Mouse (Mus musculus) gastrocnemius, postnatal 36 days (tissue): Measurements from ENCODE around the gene Brs3. TPM values are rescaled to one million over a fixed set of nuclear protein-coding genes. Genes with fewer than 3 reads are reported as not detected.

ENCODE experiments used
- DNase-seq, 2 experiments: peaks; one replicate each; pipeline ENCODE4 v3.0.0; 2022
- intact Hi-C: fragments of 180-260 bp; cut with DNase I; formaldehyde crosslinking; loops from one replicate; pipeline ENCODE4 v1.15.1; 2025
- long read RNA-seq, 2 experiments: library from polyadenylated mRNA; stranded (forward); transcript quantifications; one replicate each; pipeline ENCODE4 v2.0.0; 2021
- total RNA-seq, 2 experiments: library from RNA; stranded (reverse); gene quantifications; 2 replicates each; pipeline ENCODE4 v1.2.3; 2021

Brs3 gene
- total RNA-seq, result not detected
- long read RNA-seq, experiment 1, result 0 reads
- long read RNA-seq, experiment 2, result 0 reads

DNA sequence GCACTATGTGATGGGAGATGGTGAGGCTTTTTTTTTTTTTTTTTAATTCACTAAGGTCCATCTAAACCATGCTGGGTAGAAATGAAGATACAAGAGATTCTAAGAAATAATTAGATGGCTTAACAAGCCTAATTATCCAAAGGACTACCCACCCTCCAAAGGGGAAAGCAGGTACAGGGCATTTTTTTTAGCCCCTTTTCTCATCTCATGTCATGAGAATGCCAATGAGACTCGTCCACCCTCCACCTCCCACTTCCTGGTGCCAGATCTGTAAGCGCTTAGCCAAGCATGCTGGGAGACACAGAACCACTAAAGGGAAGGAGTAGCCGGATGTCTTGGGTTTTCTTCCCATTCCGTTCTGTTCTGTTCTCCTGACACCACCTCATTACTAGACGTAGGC lies at the start of gene Brs3:
Gene Brs3 (plus strand): TSS at position 301 of the 400 bp plus-strand sequence.
- DNase-seq, result no peak
- intact Hi-C loops, result no loop called here

DNA sequence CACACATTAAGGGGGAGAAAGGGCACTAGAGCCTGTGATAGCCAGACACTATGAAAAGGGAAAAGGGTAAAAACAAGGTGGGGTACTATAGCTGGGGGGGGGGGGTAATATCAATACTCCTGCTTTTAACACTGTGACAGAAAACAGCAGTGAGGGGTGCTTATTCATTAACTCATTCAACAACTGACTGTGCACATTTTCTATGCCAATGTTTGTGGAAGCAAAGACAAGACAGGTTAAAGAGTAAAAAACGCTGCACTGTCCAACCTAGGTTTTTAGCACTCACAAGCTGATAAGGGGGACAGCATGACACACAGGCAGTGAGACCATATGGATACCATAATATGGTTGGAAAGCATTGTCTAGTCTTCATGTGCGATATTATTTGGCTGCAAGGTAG lies 30.0 kb upstream of the Brs3 start:
- DNase-seq, result no peak
- intact Hi-C loops, result no loop called here

DNA sequence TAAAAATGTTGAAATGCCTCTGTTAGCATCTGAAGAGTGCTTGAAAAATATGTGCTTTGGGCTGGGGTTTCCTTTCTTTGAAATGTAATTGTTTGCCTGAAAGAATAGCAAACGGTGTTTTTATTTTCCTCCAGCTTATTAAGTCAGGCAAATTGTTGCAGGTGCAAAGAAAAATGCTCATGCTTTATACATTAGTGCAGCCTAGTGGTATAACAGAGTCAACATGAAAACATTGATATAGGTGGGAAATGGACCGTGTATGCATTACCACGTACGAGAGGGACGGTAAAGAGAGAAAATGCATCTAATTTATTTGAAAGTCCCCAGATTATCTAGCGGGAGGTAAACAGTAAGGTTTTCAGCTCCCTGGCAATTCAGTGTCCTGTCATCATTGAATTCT lies 995 bp downstream of the Brs3 start:
- intact Hi-C loops, result no loop called here
- DNase-seq, result no peak

DNA sequence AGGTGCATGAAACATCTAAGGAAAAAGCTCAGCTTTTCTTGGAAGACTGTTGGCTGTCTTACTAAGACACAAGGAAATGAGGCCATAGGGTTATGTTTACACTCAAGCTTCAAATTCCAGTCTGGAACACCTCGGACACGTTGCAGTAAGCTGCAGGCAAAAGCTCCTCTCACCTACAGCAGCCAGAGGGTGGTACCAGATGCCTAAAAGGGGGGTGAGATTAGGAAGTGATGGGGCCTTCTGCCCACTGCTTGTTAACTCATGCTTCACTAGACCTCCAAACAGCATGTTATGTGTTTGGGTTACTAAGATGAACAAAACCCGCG lies 9.9 kb downstream of the Brs3 start:
- no peak for DNase-seq
- intact Hi-C loops, result no loop called here

DNA sequence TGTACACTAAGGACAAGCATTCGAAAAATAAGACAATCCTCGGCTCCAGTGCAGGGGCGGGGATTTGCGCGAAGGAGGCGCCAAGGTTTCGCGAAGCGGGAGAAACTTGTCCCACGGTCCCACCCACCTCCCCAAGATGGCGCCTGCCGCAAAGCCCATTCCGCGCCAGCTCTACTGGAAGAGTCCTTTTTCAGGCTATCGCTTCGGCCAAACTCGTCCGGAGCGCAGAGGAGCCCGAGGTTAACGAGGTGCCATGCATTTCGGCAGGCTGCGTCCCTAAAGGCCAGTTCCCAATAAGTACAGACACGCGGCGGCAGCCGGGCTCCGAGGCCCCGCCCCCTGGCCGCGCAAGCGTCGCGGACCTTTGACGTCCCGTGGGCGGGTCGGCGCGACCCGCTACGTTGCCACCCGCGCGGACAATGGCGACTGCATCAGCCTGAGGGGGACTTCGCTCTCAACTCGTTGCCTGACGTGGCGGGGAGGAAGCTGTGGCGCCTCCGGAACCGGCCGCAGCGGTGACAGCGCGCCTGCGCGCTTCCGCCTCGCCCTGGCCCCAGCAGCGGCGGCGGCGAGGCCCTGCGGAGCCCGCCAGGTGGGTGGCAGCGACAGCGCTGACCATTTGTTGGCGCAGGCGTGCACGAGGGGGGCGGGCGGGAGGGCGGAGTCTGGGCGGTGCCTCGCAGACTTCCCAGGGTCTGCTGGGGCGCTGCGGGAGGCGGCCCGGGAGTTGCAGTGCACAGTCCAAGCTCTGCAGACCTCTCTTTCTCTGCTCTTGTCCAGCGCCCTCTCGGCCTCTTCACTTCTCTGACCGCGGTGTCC lies 10.5 kb downstream of the Brs3 start, which contains the start of gene Htatsf1:
Gene Htatsf1 (plus strand): TSS at position 410 of the 819 bp plus-strand sequence.
- DNase-seq, result peak; percentile 65 to 82
- intact Hi-C loops, result no loop called here

DNA sequence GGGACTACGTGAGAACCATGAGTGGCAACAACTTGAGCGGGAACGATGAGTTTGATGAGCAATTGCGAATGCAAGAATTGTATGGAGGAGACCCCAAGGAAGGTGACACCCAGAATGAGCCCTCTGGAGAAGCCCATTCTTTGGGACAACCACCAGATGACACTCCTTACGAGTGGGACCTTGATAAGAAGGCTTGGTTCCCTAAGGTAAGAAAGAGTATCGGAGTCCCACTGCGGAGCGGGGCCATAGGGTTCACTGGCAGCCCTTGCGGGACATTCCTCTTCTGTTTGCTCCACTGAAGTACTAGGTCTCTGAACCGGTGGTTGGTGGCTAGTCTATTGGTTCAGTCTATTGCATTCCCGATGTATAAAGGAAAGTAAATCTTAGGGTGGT lies 11.1 kb downstream of the Brs3 start:
- DNase-seq, result no peak
- intact Hi-C loops, result no loop called here

DNA sequence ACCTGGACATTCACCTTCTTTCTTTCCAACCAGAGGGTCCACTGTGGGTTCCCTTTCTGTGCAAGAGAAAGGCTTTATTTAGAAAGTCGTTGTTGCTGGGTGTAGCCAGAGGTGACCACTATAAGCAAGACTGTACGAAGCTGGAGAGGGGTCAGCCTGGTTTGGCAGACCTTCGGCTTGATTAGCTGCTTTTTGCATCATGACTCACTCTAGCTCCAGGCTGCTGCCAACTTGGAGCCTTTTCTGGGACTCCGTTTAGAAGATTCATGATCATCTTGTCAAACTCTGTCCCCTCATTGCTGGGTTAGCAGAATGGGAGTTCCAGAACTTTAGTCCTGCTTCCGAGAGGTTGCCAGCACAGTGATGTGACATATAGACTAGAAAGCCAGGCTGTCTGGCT lies 38.6 kb downstream of the Brs3 start:
- no peak for DNase-seq
- intact Hi-C loops, result no loop called here

DNA sequence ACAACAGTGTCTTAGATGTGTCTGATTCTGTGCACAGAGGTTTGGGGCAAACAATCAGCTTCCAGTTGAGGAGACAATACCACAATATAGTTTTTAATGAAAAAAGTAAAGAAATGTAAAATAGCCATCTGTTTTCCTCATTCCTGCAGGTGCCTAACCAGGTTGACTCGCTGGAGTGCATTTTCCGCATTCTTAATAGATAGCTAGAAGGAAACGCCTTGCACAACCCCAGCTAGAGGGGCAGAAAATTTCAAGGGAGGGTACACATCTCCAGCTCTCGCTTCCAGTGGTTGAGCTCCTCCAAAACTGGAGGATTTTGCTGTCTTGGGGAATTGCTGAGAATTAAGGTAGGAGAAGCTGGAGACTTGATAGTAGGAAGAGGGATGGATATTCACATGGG lies 44.9 kb downstream of the Brs3 start, which contains the start of gene Vgll1:
Gene Vgll1 (plus strand): TSS at position 301 of the 400 bp plus-strand sequence.
- intact Hi-C loops, result no loop called here
- DNase-seq, result no peak

Other genes with a start within 250 kb of the Brs3 start
- under 1 TPM; 0.12 to 0.46 TPM for gene Map7d3, start 220.7 kb upstream of the Brs3 start, total RNA-seq
- not detected for gene Adgrg4, start 172.9 kb upstream of the Brs3 start, total RNA-seq
- 10 to 100 TPM; 69.2 to 77.3 TPM for gene Htatsf1, start 10.5 kb downstream of the Brs3 start, total RNA-seq
- not detected for gene Vgll1, start 45.0 kb downstream of the Brs3 start, total RNA-seq
- gene Cd40lg, start 169.1 kb downstream of the Brs3 start, total RNA-seq, result not detected